Mouse (Mus musculus) adipocyte (in vitro differentiated cells): Measurements from ENCODE around the gene Pcbp2.

Source experiments
- DNase-seq: peaks from one replicate; pipeline ENCODE4 v3.0.0-alpha.2; 2016; ENCODE audit warnings: low spot score

Pcbp2 gene

GRCm38 (mm10) chr15:102470183-102470604 lies at the start of gene Pcbp2:
Gene Pcbp2 (plus strand): TSS chr15:102470539.
- peak; percentile 98 for DNase-seq

GRCm38 (mm10) chr15:102420986-102421385 lies 49.4 kb upstream of the Pcbp2 start:
- no peak for DNase-seq

DNA sequence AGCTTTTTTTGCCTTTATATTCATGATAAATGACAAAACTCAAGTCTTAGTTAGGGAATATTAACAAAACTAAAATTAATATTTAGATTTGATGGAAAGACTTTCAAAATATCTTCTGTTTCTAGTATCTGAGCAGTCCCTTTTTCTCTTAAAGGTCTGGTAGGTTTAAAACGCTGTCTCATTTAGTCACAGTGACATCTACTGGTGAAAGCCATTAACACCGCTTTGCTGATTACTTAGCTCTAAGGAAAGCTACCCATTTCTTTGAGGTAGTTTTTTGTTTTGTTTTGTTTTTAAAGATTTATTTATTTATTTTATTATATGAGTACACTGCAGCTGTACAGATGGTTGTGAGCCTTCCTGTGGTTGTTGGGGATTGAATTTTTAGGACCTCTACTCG lies 48.9 kb upstream of the Pcbp2 start:
- DNase-seq, result peak; percentile 88

DNA sequence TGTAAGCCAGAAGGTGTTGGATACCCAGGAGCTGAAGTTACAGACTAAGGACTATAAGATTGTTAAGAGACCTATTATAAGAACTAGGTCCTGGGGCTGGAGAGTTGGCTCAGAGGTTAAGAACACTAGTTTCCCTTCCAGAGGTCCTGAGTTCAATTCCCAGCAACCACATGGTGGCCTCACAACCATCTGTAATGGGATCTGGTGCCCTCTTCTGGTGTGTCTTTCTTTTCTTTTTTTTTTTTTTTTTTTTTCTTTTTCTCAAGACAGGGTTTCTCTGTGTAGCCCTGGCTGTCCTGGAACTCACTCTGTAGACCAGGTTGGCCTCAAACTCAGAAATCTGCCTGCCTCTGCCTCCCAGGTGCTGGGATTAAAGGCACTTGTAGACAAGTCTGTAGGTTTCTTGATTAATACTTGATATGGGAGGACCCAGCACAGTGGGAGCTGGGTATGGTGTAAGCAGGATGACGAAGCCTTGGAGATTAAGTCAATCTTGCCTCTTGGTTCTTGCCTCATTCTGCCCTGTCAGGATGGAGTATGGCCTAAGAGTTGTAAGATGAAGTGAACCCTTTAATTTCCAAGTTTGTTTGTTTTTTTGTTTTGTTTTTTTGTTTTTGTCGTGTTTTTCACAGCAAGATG lies 46.6 kb upstream of the Pcbp2 start:
- DNase-seq, result no peak

DNA sequence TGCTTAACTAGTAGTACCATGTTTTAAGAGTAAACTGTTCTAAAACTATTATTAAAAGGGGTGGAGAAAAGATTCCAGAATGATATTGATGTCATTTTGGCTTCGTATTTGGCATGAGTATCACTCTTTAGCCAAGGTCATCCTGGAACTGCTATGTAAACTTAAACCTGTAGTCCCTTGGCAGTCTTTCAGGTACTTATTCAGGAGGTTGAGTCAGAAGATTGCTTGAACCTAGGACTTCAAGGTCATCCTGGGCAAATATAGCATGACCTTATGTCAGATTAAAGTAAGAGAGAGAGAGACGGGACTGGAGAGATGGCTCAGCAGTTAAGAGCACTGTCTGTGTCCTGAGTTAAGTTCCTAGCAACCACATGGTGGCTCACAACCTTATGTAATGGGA lies 45.7 kb upstream of the Pcbp2 start:
- DNase-seq, result no peak

DNA sequence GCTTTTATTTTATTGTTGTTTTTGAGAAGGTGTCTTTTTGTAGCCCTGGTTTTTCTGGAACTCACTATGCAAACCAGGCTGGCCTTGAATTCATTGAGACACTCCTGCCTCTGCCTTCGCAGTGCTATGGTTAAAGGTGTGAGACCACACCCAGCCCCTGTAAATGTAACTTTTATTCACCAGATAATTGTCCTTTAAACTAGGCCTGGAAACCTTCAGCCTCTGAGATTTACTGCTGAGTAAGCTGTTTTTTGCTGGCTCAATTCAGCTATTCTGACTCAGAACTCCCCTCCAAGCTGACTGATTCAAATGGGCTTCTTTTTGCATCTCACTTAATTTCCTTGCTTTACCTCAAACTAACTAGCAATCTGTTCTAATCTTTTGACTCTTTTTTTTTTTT lies 43.4 kb upstream of the Pcbp2 start:
- no peak for DNase-seq

- no peak for DNase-seq
These were observed 38.3 kb upstream of the Pcbp2 start for GRCm38 (mm10) chr15:102432046-102432445.

- no peak for DNase-seq
These were observed 37.2 kb upstream of the Pcbp2 start for GRCm38 (mm10) chr15:102433173-102433572.

GRCm38 (mm10) chr15:102442490-102442889 lies 27.8 kb upstream of the Pcbp2 start:
- DNase-seq, result peak; percentile 98

DNA sequence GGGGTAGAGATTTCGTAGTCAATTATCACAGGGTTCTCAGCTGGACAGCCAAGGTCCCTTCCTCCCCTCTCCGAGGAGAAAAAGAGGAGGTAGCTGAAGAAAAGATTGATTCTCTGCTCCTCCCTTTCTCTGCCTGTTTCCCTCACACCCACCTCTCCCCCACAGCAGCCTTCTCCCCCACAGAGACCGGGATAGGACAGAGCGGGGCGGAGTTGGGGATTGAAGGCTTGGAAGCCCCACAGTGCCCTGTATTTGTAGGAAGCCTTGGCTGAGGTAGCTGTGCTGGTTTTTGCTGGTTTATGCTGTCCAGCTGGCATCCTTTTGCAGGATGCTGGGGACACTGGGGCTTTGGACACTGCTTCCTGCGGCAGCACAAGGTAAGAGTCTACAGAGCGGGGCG lies 25.2 kb upstream of the Pcbp2 start, which contains the start of gene Amhr2:
Amhr2 (plus strand) TSS at position 222 of the 400 bp plus-strand sequence.
- no peak for DNase-seq

DNA sequence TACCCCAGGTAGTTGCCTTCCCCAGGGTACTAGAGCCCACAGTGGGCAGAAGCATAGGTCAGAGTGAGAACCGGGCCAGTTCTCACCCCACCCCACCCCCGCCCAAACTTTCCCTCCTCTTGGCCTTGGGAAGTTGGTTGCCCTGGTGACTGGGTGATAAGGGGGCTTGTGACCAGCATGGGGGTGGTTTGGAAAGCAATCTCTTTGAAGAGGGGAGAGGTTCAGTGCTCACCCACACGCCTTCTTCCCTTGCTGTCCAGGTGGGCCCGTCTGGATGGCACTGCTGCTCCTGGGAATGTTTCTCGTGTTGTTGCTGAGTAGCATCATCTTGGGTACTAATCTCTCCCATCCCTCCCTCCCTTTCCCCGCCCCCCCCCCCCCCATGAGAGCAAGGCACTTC lies 23.9 kb upstream of the Pcbp2 start:
- DNase-seq, result no peak

DNA sequence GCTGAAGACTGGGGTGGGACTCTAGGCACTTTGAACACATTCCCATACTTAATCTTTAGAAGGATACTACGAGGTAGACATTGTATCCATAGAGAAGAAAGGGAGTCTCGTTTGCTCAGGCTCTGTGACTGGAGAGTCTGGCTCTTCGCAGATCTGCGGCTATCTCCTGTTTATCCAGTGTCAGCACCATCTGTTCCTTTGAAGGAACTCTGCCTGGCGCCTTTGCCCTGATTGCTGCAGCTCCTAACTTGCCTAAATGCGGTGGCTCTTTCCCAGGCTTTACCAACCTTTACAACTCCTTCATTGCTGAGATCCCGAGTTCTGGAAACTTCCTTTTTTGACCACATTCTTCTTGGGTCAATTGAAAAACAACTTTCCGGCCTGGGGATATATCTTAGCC lies 21.0 kb upstream of the Pcbp2 start:
- DNase-seq, result peak; percentile 66

GRCm38 (mm10) chr15:102450928-102451327 lies 19.4 kb upstream of the Pcbp2 start:
- DNase-seq, result no peak

DNA sequence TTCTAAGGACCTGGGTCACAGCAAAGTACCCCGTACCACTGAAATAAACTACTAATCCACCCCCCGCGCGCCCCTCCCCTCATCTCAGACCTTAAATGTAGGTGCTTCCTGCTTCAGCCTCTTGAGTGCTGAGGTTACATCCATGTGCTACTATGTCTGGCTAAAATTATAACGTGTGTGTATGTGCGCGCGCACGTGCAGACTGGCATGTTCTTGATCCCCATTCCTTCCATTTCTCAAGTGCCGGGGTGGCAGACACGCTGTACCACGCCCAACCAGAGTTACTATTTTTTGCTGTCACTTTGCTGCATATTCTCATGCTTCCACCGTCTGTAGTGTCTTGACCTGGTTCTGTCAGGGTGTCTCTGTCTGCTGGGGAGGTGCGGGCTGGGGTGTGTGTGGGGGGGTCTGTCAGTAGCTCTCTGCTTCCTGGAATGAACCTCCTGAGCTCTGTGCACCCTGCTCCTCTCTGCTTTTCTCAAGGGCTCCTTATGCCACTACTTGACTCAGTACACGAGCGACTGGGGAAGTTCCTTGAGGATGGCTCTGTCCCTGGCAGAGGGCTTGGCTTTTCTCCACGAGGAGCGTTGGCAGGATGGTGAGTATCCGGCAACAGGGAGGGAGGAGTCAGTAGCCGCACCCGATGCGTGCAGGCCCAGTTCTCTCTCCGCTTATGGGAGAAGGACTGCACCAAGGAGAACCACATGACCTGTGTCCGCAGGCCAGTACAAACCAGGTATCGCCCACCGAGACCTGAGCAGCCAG lies 18.5 kb upstream of the Pcbp2 start:
- no peak for DNase-seq

GRCm38 (mm10) chr15:102455993-102456392 lies 14.3 kb upstream of the Pcbp2 start:
- no peak for DNase-seq

- no peak for DNase-seq
These were observed 12.1 kb upstream of the Pcbp2 start for GRCm38 (mm10) chr15:102458050-102458736.

DNA sequence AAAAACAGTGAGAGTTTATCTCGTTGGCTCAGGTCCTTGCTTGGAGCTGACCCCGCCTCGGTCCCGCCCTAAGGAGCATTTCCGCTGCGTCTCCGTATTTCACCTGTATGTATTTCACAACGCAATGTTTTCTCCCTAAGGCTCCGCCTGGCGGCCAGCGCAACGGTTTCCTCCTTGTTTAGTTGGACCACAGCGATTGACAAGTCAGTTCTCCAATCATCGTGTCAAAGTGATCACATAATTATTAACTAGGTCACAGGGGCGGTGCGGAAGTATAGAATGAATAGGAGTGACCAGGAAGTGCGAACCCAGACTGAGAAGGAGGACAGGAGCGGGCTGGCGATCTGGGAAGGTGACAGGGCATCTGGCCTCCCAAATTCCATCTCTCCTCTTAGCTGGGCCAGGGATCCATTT lies 11.4 kb upstream of the Pcbp2 start, which contains the start of gene Prr13:
Prr13 (plus strand) TSS at position 125 of the 414 bp plus-strand sequence.
- DNase-seq, result peak; percentile 97

DNA sequence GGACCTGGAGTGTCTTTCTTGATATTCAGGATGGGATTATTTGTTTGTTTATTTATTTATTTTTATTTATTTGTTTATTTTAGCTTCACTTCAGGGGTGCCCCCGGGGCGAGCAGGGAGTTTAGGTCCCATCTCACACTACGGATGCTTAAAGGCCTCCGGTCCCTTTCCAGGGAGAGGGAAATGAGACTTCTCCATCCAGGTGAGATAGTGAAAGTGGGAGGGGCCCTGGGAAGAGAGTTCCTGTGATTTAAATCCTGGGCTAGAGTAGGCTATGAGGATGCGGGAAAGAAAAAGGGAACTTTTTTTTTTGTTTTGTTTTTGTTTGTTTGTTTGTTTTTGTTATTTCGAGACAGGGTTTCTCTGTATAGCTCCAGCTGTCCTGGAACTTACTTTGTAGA lies 11.0 kb upstream of the Pcbp2 start:
- DNase-seq, result no peak

GRCm38 (mm10) chr15:102459847-102460246 lies 10.5 kb upstream of the Pcbp2 start:
- DNase-seq, result no peak

DNA sequence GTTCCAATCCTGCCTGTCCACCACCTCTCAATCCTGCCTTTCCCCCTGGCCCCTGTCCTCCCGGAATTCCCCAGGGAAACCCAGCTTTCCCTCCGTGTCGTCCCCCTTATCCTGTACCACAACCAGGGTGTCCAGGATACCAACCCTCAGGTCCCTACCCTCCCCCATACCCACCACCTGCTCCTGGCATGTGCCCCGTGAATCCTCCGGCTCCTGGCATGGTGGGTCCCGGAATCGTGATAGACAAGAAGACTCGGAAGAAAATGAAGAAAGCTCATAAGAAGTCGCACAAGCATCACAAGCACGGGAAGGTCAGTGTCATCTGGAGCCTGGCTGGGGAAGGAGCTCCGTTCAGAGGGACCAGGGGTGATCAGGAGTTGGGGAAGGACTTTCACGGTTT lies 9.9 kb upstream of the Pcbp2 start:
- no peak for DNase-seq

DNA sequence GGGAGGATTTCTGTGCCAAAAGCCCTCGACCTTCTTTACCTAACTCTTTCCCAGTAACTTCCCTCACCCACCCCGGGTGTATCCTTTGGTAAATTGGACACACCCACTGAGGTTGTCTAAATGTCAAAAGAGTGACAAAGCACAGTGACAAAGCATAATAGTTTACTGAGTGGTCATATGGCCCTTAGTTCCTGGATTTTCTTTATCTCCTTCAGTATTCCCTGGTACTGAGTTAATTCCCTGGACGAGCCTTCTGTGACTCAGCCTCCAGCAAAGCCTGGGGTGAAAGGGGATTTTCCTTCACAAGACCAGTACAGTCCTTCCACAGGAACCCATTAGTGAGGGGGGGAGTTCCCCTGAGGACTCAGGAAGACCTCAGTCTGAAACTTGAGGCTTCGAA lies 9.4 kb upstream of the Pcbp2 start:
- peak; percentile 43 for DNase-seq

DNA sequence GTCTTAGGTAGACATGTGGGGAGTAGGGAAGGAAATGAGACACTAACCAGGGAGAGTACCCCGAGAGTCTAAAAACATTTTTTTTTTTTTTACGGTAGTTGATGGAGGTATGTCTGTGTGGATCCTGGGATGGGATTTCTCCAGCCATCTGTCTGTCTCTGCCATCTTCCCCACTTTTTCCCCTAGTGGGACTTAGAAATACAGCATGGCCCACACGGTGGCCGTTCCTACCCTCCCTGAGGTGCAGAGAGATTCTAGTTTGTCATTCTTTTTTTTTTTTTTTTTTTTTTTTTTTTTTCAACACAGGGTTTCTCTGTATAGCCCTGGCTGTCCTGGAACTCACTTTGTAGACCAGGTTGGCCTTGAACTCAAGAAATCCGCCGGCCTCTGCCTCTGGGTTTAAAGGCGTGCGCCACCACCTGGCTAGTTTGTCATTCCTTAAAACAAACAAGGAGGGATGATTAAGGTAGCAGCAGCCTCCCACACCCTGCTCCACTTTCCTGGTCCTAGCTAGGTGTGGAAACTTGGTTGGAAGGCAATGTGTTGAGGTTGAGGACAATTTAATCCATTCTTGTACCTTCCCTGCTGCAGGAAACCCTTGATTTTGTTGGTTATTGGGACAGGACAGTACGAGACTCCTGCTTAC lies 8.8 kb upstream of the Pcbp2 start:
- no peak for DNase-seq
